Mouse (Mus musculus) testis, adult 2 months (tissue): ENCODE results near the gene Eml5.

Experiments
- CTCF ChIP-seq: fragments of 200-500 bp; IDR thresholded peaks from 2 replicates; pipeline ENCODE4 v1.5.1; 2012; ENCODE audit warnings: low read depth, mild to moderate bottlenecking, inconsistent platforms, low read length, moderate library complexity; ENCODE audit not compliant: control insufficient read depth, insufficient read depth, insufficient replicate concordance
- POLR2A ChIP-seq: fragments of 200-500 bp; IDR thresholded peaks from 2 replicates; pipeline ENCODE4 v1.6.1; 2012; ENCODE audit warnings: low read depth, mild to moderate bottlenecking, inconsistent platforms, low read length, moderate library complexity; ENCODE audit not compliant: control insufficient read depth

DNA sequence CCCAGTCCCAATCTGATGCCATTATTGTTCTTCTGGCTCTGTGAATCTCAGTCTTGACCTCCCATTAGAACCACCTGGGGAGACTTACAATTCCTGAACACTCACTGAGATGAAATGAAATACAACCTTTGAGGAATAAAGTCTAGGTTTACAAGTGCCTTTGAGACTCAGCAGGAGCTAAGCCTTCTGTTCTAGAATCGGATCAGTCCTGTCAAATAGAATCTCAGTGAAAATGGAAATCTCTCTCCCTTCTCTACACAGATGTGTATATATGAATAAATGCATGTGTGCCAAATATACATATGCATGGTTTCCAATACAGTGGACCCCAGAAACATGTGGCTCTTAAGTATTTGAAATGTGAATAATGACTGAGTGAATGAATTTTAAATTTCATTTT lies 22.6 kb downstream of the Eml5 start:
- TF ChIP-seq CTCF (no peak), POLR2A (no peak)
